Mouse (Mus musculus): Measurements from ENCODE around the gene Sufu. TPM values are rescaled to one million over a fixed set of nuclear protein-coding genes. Genes with fewer than 3 reads are reported as not detected.

Sufu gene
- total RNA-seq, 2 experiments from 2014 or later = 30.5 to 34.6 TPM

DNA sequence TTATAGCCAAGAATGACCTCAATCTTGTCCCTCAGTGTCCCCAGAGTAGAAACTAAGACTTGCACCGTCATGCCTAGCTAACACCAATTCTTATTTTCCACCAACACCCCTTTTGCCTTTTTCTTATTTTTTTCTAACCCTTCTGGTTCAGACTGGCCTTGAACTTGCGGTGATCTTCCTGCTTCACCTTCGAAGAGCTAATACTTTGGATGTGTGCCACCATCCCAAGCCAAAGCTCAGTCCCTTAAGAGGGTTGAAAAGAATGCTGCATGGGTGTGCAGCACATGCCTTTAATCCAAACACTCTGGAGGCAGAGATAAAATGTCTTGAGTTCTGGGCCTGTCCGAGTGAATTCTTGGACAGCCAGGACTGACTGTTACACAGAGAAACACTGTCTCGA lies 113.7 kb downstream of the Sufu start:
- DNase-seq (ENCODE audit: low spot score in 2 of 2) = no peak

DNA sequence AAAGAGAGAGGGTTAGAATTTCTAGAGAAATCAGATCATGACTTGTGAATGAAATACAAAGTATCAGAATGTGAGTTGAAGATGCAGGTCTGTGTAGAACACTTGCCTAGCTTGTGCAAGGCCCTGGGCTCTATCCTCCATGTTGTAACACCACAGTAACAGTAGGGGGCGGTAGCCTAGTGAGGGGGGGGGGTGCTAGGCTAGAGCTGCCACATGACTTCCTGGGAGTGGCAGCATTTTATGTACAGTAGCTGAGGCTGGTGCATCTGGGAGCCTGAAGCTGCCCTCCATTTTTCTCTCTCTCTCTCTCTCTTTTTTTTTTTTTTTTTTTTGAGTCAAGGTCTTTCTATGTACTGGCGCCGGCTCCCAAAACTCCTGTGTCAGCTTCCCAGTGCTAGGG lies 114.1 kb downstream of the Sufu start:
- no peak for DNase-seq (ENCODE audit: low spot score in 2 of 2)

DNA sequence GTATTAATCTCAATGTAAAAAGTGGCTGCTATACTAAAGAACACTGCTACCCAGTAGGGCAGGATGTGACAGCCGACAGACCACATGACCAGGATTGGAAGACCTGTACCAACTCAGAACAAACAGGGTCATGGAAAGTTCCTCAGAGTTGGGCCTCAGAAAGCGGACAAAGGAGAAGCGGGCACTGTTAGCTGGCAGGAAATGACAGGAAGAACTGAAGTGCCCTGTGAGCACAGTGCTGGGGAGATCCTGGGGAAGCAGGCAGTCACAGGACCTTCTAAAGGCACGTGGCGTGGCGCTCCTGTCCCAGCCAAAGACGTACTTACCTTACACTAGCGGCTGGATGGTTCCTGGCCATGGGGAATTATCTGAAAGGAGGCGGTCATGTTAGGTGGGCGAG lies 114.6 kb downstream of the Sufu start:
- no peak for DNase-seq (ENCODE audit: low spot score in 2 of 2)

DNA sequence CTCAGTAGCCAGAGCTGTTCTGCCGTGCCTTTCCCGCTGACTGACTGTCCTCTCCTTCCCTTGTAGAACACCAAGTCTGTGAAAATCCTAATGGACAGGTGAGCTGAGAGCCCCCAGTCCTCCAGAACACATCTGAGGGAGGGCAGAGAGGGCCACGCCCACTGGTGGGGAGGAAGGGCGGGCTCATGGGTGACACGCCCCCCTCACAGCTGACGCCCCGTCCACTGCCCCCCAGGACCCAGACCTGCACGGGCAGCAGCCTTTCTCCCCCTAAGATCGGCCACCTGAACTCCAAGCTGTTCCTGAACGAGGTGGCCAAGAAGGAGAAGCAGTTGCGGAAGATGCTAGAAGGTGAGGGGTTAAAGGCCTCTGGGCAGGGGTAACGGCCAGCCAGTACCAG lies 117.7 kb downstream of the Sufu start:
- no peak for DNase-seq (ENCODE audit: low spot score in 2 of 2)

DNA sequence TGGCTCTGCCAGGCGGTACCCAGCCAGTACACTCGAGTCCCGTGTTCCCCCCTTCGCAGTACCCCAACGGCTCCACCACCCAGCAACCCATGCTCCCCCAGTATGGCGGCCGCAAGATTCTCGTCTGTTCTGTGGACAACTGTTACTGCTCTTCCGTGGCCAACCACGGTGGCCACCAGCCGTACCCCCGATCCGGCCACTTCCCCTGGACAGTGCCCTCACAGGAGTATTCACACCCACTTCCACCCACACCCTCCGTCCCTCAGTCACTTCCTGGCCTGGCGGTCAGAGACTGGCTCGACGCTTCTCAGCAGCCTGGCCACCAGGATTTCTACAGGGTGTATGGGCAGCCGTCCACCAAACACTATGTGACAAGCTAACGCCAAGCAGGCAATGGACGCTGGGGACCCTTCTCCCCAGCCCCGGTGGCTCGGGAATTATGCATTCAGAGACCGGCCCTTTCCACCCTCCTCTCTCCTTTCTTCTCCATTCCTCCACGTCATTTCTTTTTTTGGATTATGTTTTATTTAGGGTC lies 118.7 kb downstream of the Sufu start:
- DNase-seq (ENCODE audit: low spot score in 2 of 2) = no peak

DNA sequence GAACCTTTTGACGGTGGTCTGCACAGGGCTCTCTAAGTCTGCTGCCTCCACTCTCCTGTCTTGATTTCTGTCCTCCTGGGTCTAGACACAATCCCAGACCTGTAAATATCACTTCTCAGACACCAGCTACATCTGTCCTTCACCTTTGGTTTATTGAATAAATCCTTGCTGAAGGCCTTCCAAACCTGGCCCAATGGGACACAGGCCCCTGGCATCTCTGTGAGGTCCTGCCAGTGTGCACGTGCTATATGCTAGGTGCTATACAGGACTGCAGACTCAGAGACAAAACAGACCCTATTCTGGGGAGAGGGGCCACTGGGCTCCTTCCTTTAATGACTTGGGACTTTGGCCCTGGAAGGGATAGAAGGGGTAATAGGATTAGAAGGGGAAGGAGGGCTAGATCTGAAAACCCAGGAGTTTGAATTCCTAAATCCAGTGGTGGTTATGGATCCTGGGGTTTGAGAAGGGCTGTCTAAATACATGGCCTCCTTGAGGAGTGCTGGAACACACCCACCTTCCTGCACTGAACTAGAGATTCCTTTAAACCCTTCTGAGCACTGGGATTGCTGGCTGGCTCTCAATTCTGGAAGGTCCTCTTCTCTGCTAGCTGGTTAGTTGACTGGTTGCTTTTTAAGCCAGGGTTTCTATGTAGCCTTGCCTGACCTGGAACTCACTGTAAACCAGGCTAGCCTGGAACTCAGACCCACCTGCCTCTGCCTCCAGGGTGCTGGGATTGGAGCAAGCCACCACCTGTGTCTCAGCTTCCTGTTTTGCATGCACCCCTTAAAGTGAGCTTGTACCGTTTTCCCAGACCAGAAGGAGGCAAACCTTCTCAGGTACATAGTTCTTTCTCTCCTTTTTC lies 120.2 kb downstream of the Sufu start:
- no peak for DNase-seq (ENCODE audit: low spot score in 2 of 2)

DNA sequence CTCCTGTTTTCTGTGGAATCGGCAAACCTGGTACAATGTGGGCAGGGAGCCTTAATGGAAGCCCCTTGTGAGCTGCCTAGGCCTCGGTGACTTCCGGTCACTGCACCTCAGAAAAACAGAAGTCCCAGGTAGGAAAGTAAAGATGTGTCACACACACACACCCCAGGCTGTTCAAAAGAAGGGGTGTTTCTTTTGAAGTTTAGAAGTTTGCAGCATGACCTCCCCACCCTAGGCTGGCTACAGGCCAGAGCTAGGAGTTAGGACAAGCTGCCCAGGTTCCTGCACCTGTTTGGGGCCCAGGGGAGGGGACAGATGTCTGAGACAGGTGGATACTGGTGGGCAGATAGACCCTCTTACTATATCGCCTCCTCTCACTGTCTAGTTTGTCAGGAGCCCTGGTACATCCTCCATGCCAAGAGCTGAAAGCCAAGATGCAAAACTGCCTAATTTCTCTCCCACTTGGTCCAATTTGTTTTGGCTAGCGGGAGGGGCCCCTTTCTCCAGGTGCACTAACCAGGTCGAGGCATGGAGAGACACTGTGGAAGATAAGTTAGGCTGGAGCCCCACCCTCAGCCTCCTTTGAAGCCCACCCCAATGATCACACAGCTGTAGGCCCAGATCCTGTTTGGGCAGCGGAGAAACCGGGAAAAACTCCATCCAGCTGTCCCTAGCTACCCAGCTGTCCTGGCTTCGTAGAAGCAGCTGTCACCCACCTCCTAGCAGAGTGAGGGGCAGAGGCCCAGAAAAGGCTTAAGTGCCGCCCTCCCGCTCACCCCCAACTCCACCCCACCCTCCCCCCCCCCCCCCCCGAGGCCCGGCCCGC lies 121.0 kb downstream of the Sufu start:
- DNase-seq (ENCODE audit: low spot score in 2 of 2) = no peak

DNA sequence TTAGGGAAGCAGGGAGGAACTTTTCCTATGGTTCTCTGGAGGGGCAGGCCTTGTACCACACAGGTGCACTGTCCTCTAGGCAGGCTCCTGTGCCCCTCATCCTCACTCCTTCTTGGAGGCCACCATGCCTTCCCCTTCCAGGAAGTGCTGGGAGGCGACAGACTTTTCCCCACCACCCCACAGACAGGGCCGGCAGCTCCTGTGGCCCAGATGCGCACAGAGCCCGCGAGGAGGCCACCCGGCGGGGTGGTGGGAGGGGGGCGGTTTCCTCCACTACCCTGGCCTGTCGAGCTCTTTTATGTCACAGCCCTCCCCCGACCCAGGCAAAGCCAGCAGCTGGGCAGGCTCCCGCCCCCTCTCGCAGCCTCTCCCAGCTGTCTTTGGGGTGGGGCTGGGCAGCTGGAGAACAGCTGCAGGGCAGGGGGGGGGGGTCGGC lies 121.7 kb downstream of the Sufu start:
- no peak for DNase-seq (ENCODE audit: low spot score in 2 of 2)

DNA sequence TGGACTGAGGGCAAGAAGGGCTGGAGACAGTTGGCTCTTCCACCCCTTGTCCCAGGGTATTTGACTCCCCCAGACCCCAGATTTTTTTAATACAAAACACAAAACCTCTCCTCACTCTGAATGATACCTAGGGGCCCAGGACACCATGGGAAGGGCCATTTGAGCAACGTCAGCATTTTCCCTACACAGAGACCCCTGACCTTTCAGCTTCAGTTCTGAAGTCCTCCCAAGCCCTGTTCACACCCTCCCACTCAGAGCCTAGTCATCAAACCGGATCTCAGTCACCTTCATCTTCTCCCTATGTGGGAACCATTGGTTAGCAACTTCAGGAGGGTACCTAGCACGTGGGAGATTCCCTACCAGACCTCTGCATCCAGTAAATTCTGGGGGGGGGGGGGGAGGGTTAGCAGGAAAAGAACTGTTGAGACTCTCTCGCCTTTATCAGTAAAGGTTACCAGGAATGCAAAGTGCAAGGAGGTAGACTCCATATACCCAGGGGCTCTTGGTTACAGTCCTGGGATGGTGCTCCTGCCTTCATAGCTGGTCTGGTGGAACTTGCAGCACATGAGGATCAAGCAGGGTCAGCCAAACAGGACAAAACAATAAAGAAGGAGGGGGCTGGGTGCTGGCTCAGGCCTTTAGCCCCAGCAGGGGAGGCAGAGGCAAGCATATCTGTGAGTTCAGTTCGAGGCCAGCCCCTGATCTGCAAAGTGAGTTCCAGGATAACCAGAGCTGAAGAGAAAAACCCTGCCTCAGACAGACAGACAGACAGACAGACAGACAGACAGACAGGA lies 122.3 kb downstream of the Sufu start:
- DNase-seq (ENCODE audit: low spot score in 2 of 2) = no peak

DNA sequence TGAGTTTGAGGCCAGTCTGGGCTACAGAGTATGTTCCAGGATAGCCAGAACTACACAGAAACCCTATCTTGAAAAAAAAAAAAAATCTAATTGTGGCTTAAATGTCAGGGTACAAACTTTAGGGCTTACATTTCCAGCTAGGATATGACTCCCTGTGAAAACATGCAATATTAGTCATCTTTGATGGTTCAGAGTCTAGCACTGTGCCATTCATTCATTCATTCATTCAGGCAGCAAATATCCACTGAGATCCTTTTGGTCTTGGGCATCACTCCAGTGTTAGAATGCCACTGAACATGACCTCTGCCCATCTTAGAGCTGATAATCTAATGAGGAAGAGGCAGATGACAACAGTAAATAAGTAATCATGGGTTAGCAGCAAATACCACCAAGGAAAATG lies 125.0 kb downstream of the Sufu start:
- no peak for DNase-seq (ENCODE audit: low spot score in 2 of 2)

DNA sequence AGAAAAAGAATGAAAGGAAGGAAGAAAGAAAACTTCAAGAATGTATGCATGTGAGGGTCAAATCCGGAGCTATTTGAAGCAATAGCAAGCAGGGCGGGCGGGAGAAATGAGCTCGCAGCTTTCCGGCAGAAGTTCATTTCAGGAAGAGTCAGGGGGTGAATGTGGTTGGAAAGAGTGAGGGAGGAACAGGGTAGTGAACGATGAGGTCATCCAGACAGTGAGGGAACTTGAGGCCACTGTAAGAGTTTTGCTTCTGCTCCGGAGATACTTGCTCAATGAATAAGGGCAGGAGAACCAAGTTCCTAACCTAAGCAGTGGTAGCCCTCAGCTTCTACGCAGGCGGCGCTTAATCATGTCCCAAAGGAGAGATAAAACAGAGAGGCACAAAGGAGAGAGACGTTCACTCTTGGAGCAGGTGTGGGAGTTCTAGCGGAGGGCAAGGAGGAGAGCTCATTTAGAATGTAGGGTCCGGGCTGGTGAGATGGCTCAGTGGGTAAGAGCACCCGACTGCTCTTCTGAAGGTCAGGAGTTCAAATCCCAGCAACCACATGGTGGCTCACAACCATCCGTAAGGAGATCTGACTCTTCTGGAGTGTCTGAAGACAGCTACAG lies 125.8 kb downstream of the Sufu start:
- DNase-seq (ENCODE audit: low spot score in 2 of 2) = no peak

DNA sequence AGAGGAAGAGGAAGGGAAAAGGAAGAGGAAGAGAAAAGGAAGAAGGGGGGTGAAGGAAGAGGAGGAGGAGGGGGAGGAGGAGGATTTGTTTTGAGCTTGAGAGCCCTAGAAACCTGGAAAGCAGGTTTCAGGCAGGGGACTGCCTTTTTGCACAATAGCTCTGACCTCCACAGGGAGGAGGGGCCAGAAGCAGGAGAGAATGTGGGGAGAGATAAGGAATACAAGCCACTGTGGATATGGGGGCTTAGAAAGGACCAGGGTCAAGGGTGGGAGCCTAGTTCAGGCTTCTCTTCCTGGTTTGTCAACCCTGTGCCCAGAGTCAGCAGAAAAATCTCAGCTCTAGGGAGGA lies 126.4 kb downstream of the Sufu start:
- DNase-seq (ENCODE audit: low spot score in 2 of 2) = no peak

DNA sequence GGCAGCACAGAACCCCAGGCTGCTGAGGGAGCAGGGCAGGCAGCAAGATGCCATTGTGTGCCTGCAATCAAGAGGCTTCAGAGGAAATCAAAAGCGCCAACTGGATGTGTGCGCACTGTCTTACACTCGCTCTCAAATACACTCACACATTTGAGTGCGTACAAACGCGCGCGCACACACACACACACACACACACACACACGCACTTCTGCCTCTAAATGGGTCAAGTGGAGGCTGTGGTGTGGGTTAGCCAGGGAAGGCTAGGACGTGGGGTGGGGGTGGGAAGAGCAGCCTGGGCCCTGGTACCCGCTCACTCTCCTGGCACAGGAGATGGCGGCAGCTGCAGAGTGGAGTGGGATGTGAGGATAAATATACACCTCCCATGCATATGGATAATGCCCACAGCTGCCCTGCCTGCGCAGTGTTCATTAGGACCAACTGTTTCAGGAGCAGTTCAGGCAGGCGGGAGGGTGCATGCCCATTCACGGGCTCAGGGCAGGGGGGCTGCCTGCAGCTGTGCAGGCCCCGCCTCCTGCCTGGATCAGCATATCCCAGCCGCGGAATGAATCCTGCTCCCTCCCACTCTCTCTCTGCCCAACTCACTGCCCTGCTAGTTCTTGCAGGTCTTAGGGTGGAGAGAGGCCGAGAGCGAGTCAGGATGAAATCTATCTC lies 126.9 kb downstream of the Sufu start:
- no peak for DNase-seq (ENCODE audit: low spot score in 2 of 2)

DNA sequence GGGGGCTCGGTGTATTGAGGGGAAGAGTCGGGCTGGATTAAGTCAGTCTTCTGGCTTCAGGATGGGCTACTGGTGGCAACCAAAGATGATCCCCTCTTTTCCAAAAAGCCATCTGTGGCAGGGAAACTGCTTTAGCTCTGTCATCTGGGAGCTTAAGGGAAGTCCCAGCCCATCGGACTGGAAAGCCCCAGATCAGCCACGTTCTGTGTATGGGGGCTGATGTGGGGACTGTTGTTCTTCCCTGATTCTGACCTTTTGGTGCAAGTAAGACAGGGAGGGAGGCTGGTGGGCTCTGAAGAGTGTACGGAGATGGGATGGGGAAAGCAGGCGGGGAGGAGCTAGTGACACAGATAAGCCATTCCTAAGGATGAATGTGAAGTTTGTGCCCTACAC lies 127.5 kb downstream of the Sufu start:
- DNase-seq (ENCODE audit: low spot score in 2 of 2) = no peak

DNA sequence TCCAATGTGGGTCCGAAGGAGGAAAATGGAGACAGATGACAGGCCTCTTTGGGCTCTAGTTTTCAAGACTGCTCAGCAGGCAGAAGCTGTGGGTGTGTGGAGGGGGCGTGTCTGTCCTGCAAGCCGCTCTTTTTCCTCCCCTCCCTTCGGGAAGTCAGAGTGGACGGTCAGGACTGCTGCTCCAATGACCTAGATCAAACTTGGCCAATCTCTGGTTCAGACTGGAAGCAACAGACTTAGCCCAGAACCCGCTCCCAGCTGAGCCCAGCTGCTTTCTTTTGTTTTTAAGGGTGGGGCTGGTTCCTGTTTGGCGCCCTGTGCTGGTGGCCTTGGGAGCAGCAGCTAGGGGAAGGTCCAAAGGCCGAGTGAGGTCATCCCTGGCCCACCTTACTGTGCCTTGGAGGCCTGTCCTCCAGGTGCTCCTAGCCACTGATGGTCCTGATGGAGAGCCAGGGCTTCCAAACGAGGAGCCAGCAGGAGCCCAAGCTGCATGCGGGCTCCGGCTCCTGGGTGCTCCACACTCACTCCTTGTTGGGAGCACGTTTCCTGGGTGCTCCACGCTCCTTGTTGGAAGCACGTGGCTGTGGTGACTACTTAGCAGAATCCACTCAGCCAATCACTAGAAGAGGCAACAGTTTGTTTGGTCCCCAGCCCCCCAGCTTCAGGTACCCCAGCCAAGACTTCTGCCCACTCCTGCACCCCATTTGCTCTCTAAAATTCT lies 128.1 kb downstream of the Sufu start:
- no peak for DNase-seq (ENCODE audit: low spot score in 2 of 2)

DNA sequence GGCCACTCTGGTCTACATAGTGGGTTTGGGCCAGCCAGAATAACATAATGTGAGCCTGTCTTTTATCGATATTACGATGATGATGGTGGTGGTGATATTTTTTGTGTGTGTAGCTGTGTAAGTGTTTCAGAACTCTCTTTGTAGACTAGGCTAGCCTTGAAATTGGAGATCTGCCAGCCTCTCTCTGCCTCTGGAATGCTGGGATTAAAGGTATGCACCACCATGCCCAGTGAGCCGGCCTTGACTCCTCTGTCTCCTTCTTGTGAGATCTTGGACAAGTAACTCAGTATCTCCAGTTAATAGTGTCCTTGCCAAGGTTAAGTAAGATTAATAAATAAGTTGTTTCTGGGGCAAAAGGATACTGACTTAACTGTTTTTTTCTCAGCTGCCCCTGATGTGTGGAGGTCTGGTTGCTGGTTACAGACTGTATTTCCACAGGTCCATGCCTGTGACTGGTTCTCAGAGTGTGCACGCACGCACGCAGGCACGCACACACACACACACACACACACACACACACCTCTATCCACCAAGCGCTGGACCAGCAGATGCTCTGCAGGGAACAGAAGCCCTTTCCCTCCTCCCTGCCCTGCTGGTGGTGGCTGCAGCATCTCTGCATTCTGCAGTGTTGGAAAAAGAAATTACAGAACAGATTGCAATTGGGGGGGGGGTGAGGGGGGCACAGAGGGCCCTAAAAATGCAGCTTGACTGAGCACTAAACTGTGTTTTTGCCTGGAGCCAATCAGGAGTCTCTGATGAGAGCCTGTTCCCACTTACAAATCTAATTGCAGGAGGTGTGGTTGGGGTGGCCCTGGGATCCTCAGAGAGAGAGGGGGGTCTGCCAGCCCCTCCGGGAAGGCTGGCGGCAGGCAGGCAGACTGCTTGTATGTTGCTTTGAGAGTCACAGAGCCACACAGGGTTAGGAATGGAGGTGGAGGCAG lies 129.3 kb downstream of the Sufu start:
- no peak for DNase-seq (ENCODE audit: low spot score in 2 of 2)

DNA sequence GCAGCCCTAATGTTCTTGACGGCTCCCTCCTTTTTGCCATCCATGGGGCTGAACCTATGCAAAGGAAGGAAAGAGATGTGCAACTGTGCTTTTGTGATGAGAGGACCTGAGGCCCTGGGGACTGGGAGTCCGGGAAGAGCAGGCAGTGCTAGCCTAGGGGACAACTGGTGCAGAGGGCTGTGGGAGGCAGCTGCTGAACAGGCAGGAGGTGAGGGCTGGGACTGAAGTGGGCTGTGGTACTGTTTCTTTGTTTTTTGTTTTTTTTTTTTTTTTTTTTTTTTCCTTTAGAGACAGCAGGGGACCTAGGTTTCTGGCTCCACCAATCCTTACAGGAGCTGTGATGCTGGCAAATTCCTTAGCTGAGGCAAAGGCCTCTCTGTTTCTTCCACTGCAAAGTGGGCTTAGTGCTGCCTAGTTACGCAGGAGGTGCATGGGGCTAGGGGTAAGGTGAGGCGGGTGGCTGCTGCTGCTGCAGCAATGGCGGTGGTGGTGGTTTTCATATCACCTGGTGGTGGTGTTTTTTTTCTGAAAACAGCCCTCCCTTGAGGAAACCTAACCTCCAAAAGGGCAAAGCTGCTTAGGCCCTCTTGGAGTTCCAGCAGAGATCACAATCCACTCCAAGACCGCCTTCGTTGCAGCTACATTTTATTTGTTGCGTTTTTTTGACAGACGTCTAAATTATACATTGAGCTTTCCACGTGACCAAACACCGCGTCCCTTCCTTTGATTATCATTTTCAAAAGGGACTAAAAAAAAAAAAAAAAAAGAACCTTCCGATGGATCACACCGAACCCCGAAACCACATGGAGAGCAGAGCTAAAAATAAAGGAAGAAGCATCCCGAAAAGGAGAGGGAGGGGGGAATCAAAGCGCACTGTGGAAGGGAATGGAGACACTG lies 131.2 kb downstream of the Sufu start:
- DNase-seq (ENCODE audit: low spot score in 2 of 2) = no peak
